Mouse (Mus musculus) bone marrow macrophage, adult 2 months (primary cell): ENCODE results near the gene Rnf38.

Experiments
- CTCF ChIP-seq: IDR thresholded peaks from 2 replicates; pipeline ENCODE4 v1.5.1; 2012; ENCODE audit warnings: low read depth, mild to moderate bottlenecking, low read length, moderate library complexity
- POLR2A ChIP-seq: IDR thresholded peaks from 2 replicates; pipeline ENCODE4 v1.6.1; 2012; ENCODE audit warnings: mild to moderate bottlenecking, low read depth, low read length, borderline replicate concordance

DNA sequence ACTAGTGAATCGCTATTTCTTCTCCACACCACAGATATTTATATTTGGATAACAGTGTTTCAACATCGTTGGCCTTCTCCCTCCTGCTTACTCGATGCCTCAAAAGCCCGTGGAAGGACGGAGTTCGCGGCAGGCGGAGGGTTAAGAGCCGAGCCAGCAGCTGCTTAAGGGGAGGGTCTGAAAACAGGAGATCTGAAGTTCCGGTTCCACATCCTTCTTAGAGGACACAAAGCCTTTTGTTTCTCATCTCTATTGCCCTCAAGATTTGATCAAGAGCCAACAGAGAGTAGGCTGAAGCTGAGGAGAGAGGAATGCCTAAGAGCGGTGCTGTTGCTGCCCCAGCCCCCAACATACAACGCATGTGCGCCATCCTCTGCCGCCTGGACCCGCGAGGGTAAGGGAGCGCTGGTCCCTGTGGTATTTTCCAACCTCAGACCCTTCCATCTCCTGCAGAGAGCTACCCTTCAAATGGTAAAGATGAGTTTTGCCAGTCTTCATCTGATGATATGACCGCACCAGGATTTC lies 127.2 kb downstream of the Rnf38 start:
- TF ChIP-seq CTCF (no peak), POLR2A (no peak)
